Mouse (Mus musculus) spleen, adult 2 months (tissue): ENCODE results near the gene Clybl.

ENCODE experiments used
- CTCF ChIP-seq: fragments of 200-500 bp; IDR thresholded peaks from 2 replicates; pipeline ENCODE4 v1.5.1; 2011; ENCODE audit warnings: mild to moderate bottlenecking, inconsistent platforms; ENCODE audit not compliant: insufficient read depth, insufficient read length, insufficient replicate concordance; ENCODE audit errors: extremely low read depth
- POLR2A ChIP-seq: fragments of 200-500 bp; IDR thresholded peaks from 2 replicates; pipeline ENCODE4 v1.6.1; 2011; ENCODE audit warnings: low read depth, low read length, inconsistent platforms

DNA sequence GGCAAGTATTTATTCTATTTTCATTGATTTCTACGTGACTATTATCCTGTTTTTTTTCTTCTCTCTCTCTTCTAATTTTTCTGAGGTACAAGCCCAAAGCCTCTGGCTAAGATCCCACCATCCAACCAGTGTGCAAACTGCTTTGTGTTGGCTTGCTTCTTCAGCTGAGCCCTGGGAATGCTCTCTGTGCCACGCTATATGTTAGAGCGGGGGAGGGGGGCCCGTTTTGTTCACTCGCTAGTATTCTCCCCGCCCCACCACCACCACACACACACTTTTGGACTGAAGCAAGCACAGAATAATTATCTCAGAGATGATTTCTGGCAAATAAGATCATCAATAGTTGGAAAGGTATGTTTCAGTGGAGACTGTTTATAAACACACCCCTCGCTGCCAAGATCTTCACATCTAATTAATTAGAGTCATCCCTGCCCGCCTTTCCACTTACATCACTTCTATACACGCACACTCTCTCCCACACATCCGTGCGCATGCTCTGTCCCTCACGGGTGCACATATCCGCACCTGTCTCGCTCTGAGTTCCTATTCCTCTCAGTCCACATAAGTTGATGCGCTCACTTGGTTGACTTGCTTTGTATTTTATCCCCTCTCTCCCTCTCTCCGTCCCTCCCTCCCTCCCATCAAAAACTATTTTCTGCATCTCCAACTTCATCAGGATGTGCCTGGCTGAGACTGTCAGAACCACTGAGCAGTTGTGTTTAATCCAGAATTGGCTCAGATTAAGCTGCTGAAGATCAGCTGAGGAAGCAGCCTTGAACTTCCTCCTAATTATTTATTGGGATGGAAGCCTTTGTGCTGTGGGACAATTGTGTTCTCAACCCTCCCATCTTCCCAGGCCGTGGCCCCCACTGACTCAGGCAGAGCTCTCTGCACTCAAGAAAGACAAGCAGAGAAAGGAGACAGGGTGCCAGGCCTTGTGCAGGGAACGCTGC lies 163.0 kb downstream of the Clybl start:
- TF ChIP-seq CTCF (no peak), POLR2A (no peak)
